Mouse (Mus musculus) large intestine, adult 2 months (tissue): Measurements from ENCODE around the gene 2900026A02Rik. TPM values are rescaled to one million over a fixed set of nuclear protein-coding genes. Genes with fewer than 3 reads are reported as not detected.

Experiments
- DNase-seq: peaks from one replicate; pipeline ENCODE4 v3.0.0-alpha.2; 2012; ENCODE audit warnings: low read depth, low spot score
- WGBS: fragments of 180-500 bp; shearing (Covaris S2); methylation state at CpG from one replicate; pipeline ENCODE4 v1.1.7; 2018; 5-methylcytosine and 5-hydroxymethylcytosine counted together
- polyA plus RNA-seq: library from polyadenylated mRNA; depleted of rRNA; stranded (reverse); fragments of >200 nt; gene quantifications from 2 replicates; pipeline ENCODE4 v1.2.3, GENCODE M21; 2012; rRNA removed

2900026A02Rik gene
- polyA plus RNA-seq = 45.7 and 51.7 TPM in 2 replicates

GRCm38 (mm10) chr5:113221147-113221865, at the start of gene 2900026A02Rik:
Gene 2900026A02Rik (minus strand): TSS chr5:113221236.
- DNase-seq = no peak
- WGBS = 8% methylated on average over 59 of the region's 62 CpGs

- WGBS = 89% methylated on average over 3 of the region's 3 CpGs
Observed at GRCm38 (mm10) chr5:113270043-113270442, 49.0 kb upstream of the 2900026A02Rik start.

DNA sequence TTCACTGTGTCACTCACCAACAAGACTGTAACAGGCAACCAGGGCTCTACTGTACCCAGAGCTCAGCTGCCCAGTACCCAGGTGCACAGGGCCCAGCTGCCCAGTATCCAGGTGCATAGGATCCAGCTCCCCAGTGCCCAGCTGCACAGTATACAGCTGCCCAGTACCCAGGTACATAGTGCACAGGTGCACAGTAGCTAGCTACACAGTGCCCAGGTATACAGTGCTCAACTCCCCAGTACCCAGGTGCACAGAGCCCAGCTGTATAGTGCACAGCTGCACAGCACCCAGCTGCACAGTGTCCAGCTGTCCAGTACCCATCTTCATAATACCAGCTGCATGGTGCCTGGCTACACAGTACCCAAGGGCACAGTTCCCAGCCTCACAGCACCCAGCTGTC, 47.2 kb upstream of the 2900026A02Rik start:
- DNase-seq = no peak

More at GRCm38 (mm10) chr5:113270043-113270442, 49.0 kb upstream of the 2900026A02Rik start:
- DNase-seq = no peak

DNA sequence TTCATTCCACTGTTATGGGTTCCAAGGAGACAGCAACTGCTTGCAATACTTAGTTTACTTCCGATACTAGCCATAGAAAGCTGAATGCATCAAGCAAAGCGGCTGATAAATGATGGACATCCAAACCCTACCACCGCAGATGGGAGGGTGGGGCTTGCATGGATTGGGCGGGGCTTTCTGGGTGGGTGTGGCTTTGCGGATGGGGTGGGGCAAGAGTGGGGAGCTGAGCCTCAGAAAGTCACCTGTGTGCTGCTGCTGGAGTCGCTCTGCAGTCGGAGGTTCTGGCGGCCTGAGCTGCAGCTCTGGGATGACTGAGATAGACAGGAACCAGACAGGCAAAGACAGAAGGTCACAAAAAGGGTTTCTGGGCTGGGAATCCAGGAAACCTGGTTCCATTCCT, 44.6 kb upstream of the 2900026A02Rik start:
- WGBS = 79% methylated on average over 8 of the region's 8 CpGs
- DNase-seq = no peak

DNA sequence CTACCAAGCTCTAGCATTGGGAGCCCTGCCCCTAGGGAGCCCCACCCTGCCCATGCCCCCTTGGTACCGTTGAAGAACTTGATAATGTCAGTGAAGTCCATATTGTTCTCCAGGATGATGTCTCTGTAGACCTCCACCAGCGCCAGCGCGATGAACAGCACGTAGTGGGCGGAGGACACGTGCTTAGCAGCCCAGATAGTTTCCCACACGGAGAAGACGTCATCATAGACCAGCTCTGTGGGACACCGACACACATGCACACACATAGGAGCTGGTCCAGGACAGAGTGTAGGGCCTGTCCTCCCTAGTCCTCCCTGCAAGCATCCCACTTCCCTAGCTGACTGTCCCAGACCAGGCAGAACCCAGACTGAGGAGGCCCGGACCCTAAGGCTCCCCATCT, 29.8 kb upstream of the 2900026A02Rik start:
- no peak for DNase-seq
- WGBS = 96% methylated on average over 11 of the region's 11 CpGs

DNA sequence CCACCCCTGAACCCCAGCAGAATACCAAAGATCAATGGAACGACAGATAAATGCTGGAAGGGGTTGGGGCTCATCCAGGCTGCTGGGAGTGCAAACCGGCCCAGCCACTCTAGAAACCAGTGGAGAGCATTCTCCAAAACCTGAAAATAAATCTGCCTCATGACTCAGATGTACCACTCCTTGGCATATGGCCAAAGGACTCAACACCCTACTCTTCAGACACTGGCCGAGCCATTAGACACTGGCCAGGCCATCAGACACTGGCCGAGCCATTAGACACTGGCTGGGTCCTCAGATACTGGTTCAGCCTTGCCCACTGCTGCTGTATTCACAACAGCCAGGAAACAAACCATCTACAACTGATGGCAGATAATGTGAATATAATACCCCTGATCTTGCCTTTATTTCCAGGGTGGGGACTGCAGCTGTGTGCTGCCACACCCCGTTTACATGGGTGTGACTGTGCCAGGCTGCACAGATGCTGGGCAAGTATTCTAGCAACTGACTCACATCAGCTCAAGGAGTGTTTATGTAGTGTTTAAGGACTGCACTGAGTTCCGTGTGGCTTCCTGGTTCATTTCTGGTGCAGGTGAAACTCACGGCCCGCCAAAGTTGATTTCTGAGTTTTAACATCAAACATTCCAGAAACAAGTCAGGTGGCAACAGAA, 28.4 kb upstream of the 2900026A02Rik start:
- DNase-seq = peak; percentile 64
- 25% methylated on average over 8 of the region's 8 CpGs for WGBS

DNA sequence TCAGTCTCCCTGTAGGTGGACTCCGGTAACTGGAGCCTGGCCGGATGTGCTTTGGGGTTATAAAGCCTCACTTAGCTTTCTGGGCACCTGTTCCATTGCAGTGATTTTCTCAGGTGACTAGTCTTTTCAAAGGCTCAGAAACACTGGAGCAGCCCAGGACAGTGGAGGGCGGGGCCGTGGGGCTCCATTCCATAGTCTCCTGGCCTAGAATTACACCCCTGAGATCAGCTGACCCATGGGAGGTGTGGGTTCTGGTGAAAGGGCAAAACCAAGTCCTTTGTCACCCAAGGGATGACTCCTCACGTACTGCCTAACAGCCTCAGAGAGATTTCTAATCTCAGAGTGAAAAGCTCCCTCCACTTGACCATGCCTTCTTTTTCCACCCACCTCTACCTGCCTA, 9.2 kb upstream of the 2900026A02Rik start:
- 43% methylated on average over 5 of the region's 5 CpGs for WGBS
- no peak for DNase-seq

- DNase-seq = no peak
- WGBS = 1% methylated on average over 13 of the region's 13 CpGs
Observed at GRCm38 (mm10) chr5:113226632-113227102, 5.6 kb upstream of the 2900026A02Rik start, which contains the start of gene Tmem211. Gene Tmem211 (plus strand): TSS chr5:113226909.

- 57% methylated on average over 25 of the region's 25 CpGs for WGBS
- no peak for DNase-seq
Observed at GRCm38 (mm10) chr5:113225686-113226435, 4.8 kb upstream of the 2900026A02Rik start.

GRCm38 (mm10) chr5:113225271-113225670, 4.2 kb upstream of the 2900026A02Rik start:
- no peak for DNase-seq
- WGBS = 58% methylated on average over 10 of the region's 10 CpGs

- 24% methylated on average over 4 of the region's 4 CpGs for WGBS
- DNase-seq = no peak
Observed at GRCm38 (mm10) chr5:113223888-113224287, 2.9 kb upstream of the 2900026A02Rik start.

DNA sequence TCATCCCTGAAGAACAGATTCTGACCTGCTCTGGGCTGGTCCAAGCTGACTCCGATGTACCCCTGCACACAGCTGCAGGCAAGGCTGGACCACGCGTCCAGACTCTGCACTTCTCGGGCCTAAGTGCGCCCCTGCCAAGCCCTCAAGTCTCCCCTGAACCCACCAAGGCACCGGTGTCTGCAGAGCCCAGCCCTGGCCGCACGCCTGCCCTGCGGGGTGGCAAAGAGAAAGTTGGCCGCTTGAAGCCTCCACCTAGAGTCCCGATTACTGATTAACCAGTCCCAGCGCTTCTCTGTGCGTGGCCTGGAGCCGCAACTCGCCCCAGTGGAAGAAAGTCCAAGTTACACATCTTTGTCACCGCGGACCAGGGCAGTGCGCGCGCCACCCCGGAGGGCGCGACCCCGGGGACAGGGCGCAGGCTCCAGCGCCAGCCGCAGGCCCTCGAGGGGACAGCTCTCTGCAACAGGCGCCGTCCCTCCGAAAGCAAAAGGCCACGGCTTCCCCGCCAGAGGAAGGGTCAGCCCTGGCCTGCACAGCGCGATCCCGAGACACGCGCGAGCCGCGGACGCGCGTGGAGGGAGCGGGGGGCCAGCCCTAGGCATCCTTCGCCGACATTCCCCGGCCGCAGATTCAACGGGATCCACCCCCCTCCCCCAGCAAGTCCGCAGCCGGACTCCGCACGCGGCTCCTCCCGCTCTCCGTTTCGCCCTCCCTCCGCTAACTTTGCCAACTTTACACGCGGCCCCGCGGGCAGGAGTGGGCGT, 471 bp downstream of the 2900026A02Rik start:
- 2% methylated on average over 63 of the region's 64 CpGs for WGBS
- DNase-seq = no peak

DNA sequence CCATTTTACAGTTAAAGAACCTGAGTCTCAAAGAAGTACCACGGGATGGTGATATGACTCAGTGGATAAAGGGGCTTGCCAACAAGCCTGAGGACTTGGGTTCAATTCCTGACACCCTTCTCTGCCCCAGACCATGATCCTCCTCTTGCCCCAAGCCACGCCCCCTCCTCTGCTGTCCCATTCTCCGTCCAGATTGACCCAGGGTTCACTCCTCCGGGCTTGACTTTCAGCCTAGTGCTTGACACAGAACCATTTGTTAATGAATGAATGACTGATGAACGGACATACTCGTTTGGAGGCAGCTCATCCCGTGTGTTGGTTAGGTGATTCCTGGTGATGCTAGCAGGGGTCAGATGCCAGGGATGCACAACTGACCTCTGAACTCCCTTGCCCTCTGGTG, 1.2 kb downstream of the 2900026A02Rik start:
- 25% methylated on average over 7 of the region's 7 CpGs for WGBS

GRCm38 (mm10) chr5:113219450-113219849, 1.6 kb downstream of the 2900026A02Rik start:
- WGBS = 37% methylated on average over 6 of the region's 6 CpGs
- peak; percentile 85 for DNase-seq

More for the DNA sequence above, 1.2 kb downstream of the 2900026A02Rik start:
- DNase-seq = no peak

GRCm38 (mm10) chr5:113218617-113219235, 2.3 kb downstream of the 2900026A02Rik start:
- WGBS = 22% methylated on average over 17 of the region's 17 CpGs
- peak; percentile 77 for DNase-seq

DNA sequence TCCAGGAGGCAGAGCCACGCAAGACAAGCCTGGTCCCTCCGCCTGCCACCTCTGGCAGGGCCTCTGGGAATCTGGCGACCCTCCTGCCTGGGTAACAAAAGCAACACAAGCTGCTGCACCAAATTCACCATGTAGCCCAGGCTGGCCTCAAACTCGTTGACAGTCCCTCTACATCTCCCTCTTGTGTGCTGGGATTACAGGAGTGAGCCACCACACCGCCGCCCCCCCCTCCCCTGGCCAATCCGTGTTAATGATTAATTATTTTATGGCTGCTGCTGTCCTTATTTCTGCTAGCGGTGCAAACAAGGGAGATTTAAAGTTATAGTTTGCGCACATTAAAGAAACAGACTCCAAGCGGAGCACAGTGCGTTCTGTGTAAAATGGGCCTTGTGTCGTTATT, 4.0 kb downstream of the 2900026A02Rik start:
- WGBS = 40% methylated on average over 12 of the region's 12 CpGs
- no peak for DNase-seq

DNA sequence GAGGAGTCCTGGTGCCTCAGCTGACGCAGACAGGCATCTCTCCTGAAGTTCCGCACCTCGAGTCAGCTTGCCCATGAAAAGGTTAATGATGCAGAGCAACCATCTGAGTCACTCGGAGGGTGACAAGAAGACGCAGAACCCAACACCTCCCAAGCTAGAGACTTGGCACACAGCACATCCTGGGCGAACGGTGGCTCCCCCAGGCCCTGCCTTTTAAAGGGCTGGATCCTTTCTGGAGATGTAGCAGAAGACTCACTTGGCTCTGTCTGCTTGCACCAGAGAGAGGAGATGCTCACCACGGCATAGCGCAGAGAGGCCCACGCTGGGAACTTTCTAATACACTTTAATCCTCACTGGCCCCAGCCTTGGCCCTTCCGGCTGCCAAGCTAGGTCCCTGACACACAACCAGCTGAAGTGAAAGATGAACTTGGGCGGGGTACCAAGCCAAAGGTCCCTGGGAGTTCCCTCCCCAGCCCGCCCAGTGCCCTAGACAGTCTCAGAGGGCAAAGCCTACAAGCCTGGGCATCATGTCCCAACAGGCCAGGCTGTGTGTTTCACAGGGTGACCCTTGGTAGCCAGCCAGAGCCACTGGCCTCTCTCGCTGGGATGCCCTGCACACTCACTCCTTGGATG, 4.6 kb downstream of the 2900026A02Rik start:
- 35% methylated on average over 14 of the region's 14 CpGs for WGBS
- no peak for DNase-seq

DNA sequence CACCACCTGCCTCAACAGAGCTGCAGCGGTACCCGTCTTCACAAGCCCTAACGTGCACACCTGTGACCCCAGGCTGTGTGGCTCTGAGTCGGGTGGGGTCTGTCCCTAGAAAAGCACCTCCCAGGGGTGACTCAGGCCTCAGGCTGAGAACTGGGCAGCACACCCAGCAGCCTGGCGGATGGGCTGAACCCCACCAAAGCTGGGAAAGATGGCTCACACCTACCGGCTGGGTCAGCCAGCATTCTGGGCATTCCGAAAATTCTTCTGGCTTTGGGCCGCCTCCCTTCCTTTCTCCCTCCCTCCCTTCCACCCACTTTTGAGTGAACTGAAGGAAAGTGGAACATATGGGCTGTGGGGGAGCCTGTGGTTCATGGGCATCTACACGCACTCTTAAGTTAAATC, 5.4 kb downstream of the 2900026A02Rik start:
- WGBS = 72% methylated on average over 9 of the region's 9 CpGs
- DNase-seq = no peak

DNA sequence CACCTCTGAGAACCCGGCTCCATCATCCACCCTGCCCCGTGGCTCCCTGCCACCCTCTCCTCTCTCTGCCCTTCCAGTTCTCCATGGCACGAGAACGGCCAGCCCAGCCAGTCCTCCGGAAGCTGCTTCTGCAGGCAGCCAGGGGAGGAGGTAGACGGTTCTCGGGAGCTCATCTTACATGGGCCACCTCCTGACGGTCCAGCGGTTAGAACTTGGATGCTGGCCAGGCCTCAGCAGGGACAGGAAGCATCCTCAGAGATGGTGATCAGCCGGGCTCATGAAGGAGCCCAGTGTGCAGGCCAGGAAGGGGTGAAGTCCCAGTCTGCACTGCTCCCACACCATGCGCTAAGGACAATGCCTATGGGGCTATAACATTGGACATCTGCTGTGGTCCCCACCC, 6.6 kb downstream of the 2900026A02Rik start:
- 51% methylated on average over 11 of the region's 11 CpGs for WGBS
- no peak for DNase-seq
